Mouse (Mus musculus) lung, postnatal 36 days (tissue): Measurements from ENCODE around the gene Rfxank.
A peak's percentile ranks its signal among the peaks of the same experiment; 100 is the strongest.

Experiments used
- DNase-seq: peaks from one replicate; pipeline ENCODE4 v3.0.0; 2022; ENCODE audit warnings: mixed read lengths

Rfxank gene

DNA sequence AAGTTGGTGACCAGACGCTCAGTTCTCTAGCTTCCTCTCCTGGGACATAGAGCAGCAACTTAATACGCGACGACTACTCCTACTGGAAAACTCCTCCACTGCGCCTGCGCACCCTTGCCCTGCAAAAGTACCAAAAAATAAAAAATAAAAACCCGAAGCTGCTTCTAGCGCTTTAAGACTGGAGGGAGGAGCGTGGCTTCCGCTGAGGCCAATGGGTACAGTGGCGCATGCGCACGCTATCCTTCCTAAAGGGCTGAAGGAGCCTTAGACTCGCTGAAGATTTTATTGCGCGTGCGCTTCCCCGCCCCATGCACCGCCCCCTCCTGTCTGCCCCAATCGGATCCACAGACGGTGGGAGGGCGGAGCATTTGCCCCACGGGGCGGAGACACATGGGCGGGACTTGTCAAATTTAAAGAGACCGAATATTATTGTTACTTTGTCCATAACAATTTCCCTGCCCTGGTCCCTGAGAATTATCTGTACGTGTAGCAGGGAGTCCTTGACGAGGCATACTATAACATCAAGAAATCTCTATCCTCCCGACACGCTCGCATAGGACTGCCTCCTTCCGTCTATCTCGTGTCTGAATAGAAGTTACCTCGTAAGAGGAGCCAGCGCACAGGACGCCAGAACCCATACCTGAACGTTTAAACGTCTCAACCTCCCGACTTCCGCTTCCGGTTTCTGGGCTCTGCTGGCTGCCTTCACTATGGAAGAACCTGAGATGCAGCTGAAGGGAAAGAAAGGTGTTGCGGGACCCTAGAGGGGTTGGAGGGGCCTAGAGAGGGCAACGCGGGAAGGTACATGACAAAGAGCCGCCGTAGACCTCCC, at the start of gene Rfxank, which contains the start of the genes Borcs8 and Mef2b:
Gene Rfxank, minus strand, starts transcription at position 129 of the 832 bp plus-strand sequence.
Gene Borcs8, plus strand, starts transcription at position 474 of the 832 bp plus-strand sequence.
Gene Mef2b, plus strand, starts transcription at position 686 of the 832 bp plus-strand sequence.
- DNase-seq = peak; percentile 100

DNA sequence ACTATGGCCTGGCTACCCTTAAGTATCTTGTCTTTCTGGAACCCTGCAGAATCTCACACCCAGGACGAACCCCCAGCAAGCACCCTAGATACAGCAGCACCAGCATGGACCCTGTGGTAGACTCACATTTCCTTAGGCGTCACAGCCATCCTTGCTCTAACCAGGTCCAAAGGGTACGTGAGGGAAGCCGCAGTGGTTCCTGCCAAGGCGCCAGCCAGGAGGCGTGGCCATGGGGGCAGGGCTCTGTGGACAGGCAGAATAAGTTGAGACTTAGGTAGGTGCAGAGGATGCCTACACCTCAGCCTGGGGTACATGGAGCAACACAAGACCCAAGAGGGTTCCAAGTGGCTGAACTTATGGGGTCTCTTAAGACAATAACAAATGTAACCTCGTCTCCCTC, 49.8 kb upstream of the Rfxank start:
- no peak for DNase-seq

DNA sequence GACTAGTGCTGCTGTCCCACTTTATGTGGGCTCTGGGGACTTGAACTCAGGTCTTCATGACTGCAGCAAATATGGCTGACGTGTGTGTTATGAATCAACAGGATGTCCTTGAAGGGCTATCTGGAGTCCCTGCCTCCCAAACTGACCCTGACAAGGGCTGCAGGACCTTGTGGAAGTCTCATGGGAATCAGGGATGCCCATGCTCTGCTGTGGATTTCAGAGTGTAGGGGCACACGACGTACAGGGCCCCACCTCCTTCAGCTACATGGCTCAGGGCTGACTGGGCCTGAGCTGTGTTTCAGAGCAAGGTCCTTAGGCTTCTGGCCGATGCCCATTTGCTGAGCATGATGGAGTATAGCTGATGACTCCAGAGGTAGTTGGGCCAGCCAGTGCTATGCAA, 44.2 kb upstream of the Rfxank start:
- DNase-seq = no peak

DNA sequence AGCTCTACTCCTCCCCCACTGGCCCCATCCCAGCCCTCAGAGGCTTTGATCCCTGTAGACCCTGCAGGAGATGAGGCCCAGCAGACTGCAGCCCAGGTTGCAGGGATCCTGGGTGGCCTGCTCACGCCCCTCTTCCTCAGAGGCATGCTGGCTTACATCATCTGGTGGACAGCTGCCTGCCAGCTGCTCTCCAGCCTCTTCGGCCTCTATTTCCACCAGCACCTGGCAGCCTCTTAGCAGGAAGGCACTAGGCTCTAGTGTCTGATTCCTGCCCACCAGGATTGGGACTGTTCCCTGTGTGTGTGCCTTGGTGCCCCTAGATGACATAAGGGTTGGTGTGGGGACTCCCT, 42.9 kb upstream of the Rfxank start:
- no peak for DNase-seq

DNA sequence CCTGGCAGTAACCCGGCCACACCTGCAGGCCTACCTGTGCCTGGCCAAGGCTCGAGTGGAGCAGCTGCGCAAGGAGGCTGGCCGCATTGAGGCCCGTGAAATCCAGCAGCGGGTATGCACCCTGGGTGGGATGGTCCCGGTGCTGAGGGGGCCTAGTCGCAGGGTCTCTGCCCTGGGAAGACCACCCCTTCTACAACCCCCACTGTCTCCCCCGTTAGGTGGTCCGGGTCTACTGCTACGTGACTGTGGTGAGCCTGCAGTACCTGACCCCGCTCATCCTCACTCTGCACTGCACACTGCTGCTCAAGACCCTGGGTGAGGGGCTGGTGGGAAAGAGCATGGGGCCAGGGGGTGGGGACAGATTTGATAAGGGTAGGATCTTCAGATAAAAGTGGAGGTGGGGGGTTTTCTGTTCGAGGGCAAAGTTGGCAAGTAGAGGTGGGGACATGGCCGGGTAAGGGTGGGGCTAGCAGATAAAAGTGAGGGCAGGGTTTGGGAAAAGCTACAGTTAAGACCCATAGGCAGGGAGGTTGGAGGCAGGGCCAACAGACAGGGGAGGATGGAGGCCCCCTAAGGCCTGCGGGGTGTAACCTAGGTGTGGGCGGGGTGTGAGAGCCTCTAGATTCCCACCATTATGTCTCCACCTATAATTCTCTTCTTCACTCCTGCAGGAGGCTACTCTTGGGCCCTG, 42.4 kb upstream of the Rfxank start:
- no peak for DNase-seq

DNA sequence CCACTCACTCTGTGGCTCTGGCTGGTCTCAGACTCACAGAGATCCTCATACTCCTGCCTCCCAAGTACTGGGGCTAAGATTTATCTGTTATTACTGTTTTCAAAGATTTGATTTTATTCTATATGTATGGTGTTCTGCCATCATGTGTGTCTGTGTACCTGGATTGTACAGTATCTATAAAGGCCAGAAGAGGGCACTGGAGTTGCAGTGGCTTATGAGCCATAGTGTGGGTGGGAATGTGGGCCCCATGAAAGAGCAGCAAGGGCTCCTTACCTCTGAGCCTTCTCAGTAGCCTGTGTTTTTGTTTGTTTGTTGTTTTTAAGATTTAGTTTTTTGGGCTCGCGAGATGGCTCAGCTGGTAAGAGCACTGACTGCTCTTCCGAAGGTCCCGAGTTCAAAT, 40.1 kb upstream of the Rfxank start:
- peak; percentile 37 for DNase-seq

DNA sequence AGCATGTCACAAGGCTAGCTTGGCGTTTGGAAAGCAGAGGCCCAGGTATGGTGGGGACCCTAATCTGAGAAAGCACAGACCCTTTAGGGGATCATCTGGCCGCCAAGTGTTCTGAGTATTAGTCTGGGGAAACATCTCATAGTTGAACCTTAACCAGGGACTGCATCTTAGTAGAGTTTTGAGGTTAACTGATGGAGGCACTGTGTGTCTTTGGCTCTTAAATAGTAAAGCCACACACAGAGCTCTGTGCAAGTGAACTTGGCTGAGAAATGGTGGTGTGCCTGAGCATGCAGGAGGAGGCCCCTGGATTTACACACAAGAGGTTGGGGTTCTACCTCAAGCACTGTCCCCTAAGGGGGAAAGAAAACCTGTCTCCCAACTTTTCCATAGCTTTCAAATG, 39.3 kb upstream of the Rfxank start:
- DNase-seq = no peak

DNA sequence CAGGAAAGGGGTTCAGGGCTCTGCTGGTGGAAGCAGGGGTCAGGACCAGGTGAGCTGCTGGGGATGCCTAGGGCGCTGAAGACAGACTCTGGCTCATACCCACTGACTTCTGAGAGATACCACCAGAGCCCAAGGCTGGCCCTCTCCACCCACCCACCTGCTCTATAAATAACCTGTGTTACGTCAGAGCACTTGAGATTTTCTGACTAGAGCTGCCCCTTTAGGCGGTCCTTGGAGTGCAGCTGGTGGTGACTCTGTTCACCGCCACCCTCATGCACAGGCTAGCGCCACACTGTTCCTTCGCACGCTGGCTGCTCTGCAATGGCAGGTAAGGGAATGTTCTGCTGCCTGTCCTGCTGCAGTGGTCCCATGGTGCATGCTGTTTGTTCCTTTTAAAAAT, 35.1 kb upstream of the Rfxank start:
- no peak for DNase-seq

DNA sequence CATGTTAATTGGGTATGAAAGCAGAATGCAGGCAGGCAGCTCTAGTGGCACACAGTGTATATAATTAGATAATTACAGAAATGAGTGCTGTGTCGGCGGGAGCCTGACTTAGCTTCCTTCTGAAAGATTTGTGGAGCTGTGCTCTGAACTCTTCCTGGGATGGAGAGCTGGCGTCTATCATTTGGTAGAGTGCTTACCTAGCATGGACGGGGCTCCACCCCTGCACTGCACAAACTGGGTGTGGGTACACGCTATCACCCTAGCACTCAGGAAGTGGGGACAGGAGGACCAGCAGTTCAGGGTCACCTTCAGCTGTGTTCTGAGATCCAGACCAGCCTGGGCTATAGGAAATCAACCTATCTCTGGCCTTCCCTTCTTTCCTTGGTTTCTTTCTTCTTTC, 34.4 kb upstream of the Rfxank start:
- DNase-seq = no peak

DNA sequence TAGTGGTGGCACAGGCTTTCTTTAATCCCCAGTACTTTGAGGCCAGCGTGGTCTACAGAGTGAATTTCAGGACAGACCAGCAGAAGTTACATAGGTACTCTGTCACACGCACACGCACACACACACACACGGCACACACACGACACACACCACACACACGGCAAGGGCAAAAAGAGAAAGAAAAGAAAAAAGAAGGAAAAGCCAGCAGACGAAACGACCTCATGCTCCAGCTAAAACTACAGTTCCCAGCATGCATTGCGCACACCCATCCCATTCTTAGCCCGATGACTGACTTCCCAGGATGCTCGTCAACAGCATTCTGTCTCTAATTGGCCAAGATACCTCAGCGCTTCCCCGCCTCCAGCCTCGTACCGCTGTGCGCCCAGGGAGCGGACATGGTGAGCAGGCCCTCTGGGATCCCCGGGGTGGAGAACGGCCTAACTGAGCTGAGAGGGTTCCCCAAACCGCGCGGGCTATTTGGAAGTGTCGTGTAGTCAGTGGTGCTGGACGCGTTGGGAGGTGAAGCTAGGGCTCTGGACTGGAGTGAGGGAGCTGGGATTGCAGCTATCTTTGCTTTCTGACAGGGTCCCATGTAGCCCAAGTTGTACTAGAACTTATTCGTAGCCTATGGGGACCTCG, 33.2 kb upstream of the Rfxank start, which contains the start of gene Tmem161a:
Gene Tmem161a, plus strand, starts transcription at position 314 of the 639 bp plus-strand sequence.
- peak; percentile 98 for DNase-seq

DNA sequence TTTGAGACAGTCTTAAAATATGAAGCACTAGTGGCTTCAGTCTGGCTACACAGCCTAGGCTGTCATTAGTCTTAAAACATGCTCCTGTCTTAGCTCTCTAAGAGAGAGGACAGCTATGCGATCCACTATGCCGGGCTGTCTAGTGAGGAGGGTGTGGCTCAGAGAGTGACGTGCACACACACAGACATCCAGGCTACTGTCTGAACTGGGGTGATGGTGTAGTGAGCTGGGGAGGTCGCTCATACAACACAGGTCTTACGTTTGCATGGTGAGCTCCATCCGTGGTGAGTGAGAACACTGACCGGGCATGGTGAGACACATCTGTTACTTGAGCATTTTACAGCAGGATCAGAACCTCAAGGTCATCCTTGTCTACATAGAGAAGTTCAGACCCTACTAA, 32.3 kb upstream of the Rfxank start:
- no peak for DNase-seq

DNA sequence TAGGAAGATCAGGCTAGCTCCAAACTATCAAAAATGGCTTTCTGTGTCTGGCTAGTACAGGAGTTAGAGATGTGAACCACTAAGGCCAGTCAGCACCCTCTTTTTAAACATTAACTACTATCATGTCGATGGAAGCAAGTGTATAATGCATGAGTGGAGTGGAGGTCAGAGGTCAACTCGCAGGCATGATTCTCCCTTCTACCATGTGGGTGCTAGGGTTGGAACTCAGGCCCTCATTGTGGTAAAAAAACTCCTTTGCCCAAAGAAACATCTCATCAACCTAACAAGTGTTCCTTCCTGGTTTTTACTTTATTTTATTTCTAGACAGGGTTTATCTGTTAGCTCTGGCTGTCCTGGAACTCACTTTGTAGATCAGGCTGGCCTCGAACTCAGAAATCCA, 31.8 kb upstream of the Rfxank start:
- DNase-seq = no peak

DNA sequence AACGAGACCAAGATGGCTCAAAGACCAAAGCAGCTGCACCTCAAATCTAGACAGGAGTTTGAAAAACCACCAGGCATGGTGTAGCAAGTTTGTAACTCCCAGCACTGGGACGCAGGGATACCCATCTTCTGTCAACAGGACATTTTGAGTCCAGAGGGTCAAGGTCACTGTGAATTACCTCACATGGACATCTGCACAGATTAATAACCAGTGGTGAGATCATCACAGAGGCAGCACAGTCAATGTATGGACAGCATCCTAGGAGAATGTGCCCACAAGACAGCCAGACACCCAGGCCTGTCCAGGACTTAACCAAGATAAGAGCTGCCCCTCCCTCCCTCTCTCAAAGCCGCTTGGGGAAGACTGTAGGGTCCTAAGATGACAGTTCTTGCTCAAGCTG, 31.2 kb upstream of the Rfxank start:
- DNase-seq = no peak

DNA sequence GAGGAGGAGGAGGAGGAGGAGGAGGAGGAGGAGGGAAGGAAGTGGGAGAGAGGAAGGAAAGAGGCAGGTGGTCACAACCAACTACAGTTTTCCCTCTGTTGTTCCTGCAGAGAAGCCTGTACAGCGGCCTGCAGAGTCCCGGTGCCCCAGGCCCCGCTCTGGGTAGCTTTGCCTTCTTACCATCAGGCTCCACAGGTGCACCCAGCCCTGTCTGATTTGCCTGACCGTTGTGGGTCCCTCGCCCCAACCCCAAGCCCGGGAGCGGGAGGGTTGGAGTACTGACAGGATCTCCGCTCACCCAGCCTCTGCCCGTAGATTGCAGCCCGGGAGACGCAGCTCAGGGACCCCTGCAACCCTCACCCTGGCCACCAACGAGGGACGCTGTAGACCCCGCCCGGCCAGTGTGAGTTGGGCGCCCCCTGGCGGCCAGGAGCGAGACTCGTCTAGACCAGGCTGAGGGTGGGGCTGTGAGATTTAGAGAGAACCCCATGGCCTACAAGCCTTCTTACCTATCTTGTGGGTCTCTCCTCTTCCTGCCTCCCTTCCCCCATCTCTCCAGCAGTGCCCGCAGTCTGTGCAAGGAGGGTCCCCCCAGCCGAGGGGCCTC, 27.7 kb upstream of the Rfxank start:
- DNase-seq = peak; percentile 66

DNA sequence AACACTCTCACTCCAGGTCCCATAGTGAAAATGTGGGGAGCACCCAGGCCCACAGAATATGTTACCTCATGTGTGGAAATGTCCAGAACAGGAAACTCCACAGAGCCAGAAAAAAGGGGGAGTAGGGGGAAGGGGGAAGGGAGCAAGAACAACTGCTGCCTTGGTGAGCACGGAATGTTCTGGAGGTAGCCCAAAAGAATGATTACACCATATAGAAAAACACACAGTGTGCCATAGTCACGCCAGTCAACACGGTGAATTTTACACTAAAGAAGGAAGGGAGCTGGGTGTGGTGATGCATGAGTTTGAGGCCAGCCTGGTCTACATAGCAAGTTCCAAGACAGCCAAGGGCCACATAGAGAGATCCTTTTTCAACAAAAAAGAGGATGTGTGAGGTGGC, 24.4 kb upstream of the Rfxank start:
- no peak for DNase-seq

DNA sequence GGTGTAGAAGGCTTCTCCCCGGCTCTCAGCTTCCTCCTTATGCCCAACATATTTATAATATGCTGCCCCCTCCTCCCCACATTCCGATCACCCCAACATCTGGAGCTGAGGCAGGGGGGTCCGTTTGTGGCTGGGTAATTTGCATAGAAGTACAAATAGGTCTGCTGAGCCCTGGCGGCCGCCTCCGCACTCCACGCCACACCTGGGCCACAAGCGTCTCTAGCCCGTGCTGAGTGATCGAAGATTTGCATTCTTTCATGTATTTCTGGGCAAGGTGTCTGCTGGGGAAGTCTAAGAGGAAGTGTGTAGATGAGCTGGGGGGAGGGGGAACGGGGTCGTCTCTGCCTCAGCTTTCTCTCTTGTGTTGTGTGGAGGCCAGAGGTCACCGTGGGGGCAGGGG, 21.1 kb upstream of the Rfxank start:
- DNase-seq = peak; percentile 26

DNA sequence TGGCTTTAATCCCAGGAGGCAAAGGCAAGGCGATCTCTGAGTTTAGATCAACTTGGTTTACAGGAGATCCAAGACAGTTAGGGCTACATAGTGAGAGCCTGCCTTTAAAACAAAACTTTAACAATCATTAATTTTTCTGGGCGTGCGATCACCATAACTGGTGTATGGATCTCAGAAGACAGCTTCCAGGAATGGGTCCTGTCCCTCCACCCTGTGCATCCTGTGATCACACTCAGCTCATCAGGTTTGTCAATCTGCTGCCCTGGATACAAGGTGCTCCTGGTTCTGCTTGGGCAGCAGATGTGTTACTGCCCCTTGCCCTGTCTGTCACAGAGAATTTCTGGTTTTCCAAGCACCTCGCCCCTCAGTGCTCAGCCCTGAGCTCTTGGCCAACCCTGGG, 20.3 kb upstream of the Rfxank start:
- DNase-seq = no peak

DNA sequence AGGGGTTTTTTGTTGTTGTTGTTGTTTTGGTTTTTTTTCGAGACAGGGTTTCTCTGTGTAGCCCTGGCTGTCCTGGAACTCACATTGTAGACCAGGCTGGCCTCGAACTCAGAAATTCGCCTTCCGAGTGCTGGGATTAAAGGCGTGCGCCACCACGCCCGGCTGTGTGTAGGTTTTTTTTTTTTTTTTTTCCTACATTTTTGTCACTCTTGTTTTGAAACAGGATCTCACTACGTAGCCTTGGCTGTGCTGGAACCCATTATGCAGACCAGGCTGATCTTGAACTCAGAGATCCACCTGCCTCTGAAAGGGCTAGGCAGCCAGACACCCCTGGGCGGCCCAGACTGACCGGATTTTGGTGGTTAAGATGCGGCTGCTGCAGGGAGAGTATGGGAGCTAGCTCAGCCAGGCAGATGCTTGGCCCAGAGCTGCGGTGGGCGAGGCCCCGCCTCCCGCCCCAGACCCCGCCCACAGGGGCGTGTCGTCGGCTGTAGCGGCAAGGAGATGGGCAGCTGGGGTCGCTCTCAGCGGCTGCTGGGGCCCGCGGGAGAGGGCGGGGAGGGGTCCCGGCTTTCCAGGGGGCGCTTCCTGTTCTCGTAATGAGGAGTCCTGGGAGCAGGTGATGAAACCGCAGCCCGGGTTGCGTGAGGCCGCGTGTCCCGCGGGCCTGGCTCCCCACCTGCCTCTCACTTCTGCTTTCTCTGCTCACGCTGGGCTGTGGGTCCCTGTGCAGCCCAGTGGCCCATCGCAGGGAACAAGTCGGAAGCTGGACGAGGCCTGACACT, 19.3 kb upstream of the Rfxank start:
- peak; percentile 70 for DNase-seq

DNA sequence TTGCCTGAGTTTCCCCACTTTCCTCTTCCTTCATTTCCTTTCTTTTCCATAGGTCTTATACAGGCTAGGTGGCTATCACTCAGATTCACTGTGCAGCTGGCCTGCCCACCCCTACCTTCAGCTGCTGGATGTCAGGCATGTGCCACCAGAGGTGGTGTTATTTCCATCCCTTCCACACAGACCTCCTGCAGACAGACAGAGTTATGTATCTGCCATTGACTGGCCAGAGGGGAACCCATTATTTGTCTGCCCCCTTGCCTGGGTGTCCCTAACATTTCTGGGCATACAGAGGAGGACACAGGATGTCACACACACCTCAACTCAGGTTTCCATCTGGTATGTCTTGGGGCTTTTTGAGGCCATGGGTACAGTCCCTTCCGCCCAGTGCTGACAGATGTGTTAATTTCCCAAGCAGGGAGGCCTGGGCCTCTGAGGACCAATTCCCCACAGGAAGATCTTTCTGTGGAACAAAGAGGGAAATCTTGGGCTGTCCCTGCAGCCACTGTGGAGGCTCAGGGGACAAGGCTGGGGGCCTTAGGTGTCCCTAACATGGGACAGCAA, 18.4 kb upstream of the Rfxank start:
- DNase-seq = no peak

DNA sequence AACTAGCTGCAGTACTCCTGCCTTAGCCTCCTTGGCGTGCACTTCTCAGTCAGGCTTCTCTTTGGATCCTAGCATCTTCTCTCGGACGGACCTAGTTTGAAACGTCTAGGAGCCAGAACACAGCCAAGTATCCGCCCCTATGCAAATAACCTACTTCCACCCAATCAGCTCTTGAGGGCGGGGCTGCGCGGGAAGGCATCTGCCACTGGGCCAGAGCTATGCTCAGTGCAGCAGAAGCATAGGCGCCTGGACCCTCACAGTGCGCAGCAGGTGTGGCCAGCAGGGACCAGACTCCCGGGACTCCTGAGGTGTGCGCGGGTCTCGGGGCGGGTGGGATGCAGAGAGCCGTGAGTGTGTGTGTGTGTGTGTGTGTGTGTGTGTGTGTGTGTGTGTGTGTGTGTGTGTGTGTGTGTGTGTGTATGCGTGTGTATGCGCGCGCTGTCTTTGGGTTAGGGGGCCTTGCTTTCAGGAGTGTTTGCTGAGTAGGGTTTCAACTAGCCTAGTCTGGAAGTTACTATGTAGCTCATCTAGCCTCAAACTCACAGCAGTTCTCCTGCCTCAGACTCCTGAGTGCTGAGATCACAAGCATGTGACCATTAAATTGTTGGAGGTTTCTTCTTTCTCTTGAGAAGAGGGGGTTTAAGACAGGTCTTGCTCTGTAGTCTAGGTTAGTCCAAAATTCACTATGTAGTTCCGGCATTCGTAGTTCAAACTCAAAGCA, 13.7 kb upstream of the Rfxank start:
- peak; percentile 83 for DNase-seq

DNA sequence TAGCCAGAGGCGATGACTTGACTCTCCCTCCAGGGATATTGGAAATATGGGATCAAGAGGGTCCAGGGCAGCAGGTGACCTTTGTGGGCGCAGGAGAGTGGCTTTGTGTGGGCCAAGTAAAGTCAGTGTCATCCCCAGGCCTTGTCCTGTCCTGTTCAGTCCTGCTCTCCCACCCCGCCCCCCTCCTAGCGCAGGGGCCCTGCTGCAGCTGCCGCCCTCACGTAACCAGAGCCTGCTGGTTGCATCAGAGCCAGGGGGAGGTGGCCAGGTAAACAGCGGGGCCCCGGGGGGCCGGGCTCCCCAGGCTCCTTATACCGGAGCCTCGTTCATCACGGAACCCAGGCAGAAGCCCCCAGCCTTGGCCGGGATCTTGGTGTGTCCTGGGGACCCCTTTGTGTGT, 11.2 kb upstream of the Rfxank start:
- no peak for DNase-seq
